Mouse (Mus musculus) intestine, embryonic 16.5 days (tissue): Measurements from ENCODE around the gene Shb. TPM values are rescaled to one million over a fixed set of nuclear protein-coding genes. Genes with fewer than 3 reads are reported as not detected.

ENCODE experiments used
- ATAC-seq: fragments of 200-750 bp; cut with Nextera tagmentation; 2 replicates; pipeline ENCODE4 v1.8.0; 2017; ENCODE audit warnings: moderate TSS enrichment, moderate library complexity
- H3K27ac ChIP-seq: fragments of 300-500 bp; sonication (generic); 2 replicates; pipeline ENCODE4 v1.5.1; 2014; ENCODE audit warnings: mild to moderate bottlenecking, low read length
- H3K27me3 ChIP-seq: fragments of 300-500 bp; sonication (generic); replicated peaks from 2 replicates; pipeline ENCODE4 v1.6.1; 2014; ENCODE audit warnings: low read length, control low read depth, mixed read lengths; ENCODE audit not compliant: control insufficient read depth, insufficient read depth
- H3K36me3 ChIP-seq: fragments of 300-500 bp; sonication (generic); 2 replicates; pipeline ENCODE4 v1.6.1; 2014; ENCODE audit warnings: low read length, control low read depth; ENCODE audit not compliant: control insufficient read depth, insufficient read depth
- H3K4me1 ChIP-seq: fragments of 300-500 bp; sonication (generic); 2 replicates; pipeline ENCODE4 v1.6.1; 2014; ENCODE audit warnings: low read length, control low read depth, mixed read lengths; ENCODE audit not compliant: control insufficient read depth, insufficient read depth
- H3K4me2 ChIP-seq: fragments of 300-500 bp; sonication (generic); 2 replicates; pipeline ENCODE4 v1.6.1; 2014; ENCODE audit warnings: low read depth, low read length, control low read depth
- H3K4me3 ChIP-seq: fragments of 300-500 bp; sonication (generic); 2 replicates; pipeline ENCODE4 v1.5.1; 2014; ENCODE audit warnings: mild to moderate bottlenecking, low read length
- H3K9ac ChIP-seq: fragments of 300-500 bp; sonication (generic); 2 replicates; pipeline ENCODE4 v1.6.1; 2014; ENCODE audit warnings: low read depth, low read length
- H3K9me3 ChIP-seq: fragments of 300-500 bp; sonication (generic); 2 replicates; pipeline ENCODE4 v1.6.1; 2016; ENCODE audit warnings: low read length, control low read depth; ENCODE audit not compliant: control insufficient read depth
- WGBS: fragments of 180-500 bp; shearing (Covaris S2); extraction: QIAGEN DNeasy Blood & Tissue Kit; methylation state at CpG from one replicate; pipeline ENCODE4 v1.1.7; 2014; 5-methylcytosine and 5-hydroxymethylcytosine counted together
- polyA plus RNA-seq: library from polyadenylated mRNA; unstranded; fragments of >200 nt; fragmentation: Nextera tagmentation; extraction: Ambion mirVana; gene quantifications from 2 replicates; pipeline ENCODE4 v1.2.1, GENCODE M21; 2015

Shb gene
- polyA plus RNA-seq, 1 experiment from 2014 or later, result 1.5 TPM

DNA sequence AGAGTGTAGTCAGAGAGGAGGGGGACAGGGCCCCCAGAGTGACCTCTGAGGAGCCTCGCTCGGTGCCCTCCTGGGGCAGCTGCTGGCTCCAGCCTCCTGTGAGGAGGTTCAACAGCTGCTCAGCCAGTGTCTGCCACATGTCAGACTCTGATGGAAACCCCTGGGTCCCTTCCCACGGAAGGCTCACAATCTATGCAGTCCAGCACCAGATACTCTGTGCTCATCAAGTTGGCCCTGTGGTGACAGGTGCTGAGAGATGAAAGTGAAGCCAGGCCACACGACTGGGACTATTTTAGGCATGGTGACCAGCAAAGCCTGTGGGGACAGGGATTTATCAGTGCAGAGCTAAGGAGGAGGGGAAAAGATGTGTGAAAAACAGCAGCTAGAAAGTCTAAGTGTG, 87.5 kb downstream of the Shb start:
- Histone ChIP-seq H3K9ac (no peak overlapping the region), H3K9me3 (no peaks in the 10 kb centered on the region), H3K4me1 (no peaks in the 10 kb centered on the region), H3K27me3 (no peaks in the 10 kb centered on the region), H3K27ac (no peak overlapping the region), H3K4me2 (no peak overlapping the region), H3K4me3 (no peak overlapping the region), H3K36me3 (no peaks in the 10 kb centered on the region; the same call in 1 of the 2 replicates)
- 56% methylated on average over 4 of the region's 4 CpGs for WGBS
- ATAC-seq, result no peak

DNA sequence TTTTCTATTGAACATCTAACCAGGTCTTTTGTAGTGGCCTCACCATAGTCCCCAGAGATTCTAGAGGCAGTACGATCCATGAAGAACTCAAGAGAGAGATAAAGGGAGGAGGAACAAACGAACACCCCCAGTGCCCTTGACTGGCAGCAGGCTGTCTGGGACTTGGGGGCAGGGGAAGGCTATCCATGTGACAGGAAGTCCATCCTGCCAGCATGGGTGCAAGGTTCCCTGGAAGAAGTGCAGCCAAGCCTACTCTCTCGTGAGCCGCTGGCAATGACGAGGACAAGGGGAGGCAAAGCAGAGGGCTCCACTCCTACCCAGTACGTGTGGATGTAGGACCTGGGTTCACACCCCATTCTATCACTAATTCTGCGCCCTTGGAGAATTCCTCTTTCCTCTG, 88.6 kb downstream of the Shb start:
- H3K4me1 ChIP-seq, result no peaks in the 10 kb centered on the region
- WGBS, result 77% methylated on average over 7 of the region's 7 CpGs
- no peaks in the 10 kb centered on the region for H3K27me3 ChIP-seq
- H3K9ac ChIP-seq, result no peak overlapping the region
- ATAC-seq, result no peak
- H3K9me3 ChIP-seq, result no peaks in the 10 kb centered on the region
- H3K4me2 ChIP-seq, result no peak overlapping the region
- H3K27ac ChIP-seq, result no peak overlapping the region
- no peak overlapping the region for H3K4me3 ChIP-seq
- no peaks in the 10 kb centered on the region; the same call in 1 of the 2 replicates for H3K36me3 ChIP-seq

DNA sequence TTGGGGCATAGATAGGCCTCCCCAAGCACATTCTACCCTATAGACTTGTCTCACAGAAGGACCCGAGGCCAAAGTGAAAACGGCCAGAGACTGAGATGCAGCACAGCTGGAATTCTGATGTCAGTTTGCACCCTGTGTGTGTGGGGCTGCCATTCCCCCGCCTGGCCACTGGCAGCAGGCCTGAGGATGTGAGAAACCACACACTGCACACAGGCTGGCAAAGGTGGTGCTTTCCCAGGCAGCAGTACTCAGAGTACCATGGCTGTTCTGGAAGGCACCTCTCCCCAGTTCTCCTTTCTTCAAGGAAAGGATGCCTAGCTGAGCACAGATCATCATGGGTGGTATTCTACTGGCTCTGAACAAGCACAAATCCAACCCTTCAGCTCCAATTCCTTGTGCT, 90.0 kb downstream of the Shb start:
- Histone ChIP-seq H3K4me2 (no peak overlapping the region), H3K36me3 (no peaks in the 10 kb centered on the region; the same call in 1 of the 2 replicates), H3K4me3 (no peak overlapping the region), H3K9ac (no peak overlapping the region), H3K27ac (no peak overlapping the region), H3K9me3 (no peaks in the 10 kb centered on the region), H3K4me1 (peaks cover 3% of the 10 kb centered on the region; the same call in 1 of the 2 replicates), H3K27me3 (no peaks in the 10 kb centered on the region)
- WGBS, result 61% methylated on average over 3 of the region's 3 CpGs
- ATAC-seq, result no peak

DNA sequence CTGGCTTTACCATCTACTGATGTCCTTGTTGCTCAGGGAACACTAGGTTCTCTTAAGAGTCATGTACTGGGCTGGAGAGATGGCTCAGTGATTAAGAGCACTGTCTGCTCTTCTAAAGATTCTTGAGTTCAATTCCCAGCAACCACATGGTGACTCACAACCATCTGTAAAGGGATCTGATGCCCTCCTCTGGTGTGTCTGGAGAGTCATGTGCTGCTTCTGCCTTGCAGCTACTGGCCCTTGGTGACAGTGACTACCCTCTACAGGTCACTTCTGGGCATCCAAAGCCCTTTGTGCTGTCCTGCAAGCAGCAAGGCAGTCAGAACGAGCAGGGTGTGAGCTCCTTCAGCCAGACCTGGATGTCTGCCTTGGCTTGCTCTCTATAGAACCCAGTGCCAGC, 90.5 kb downstream of the Shb start:
- no peaks in the 10 kb centered on the region for H3K27me3 ChIP-seq
- 80% methylated on average over 1 of the region's 1 CpGs for WGBS
- no peak overlapping the region for H3K27ac ChIP-seq
- H3K4me2 ChIP-seq, result no peak overlapping the region
- no peaks in the 10 kb centered on the region; the same call in 1 of the 2 replicates for H3K36me3 ChIP-seq
- H3K9me3 ChIP-seq, result no peaks in the 10 kb centered on the region
- no peak overlapping the region for H3K4me3 ChIP-seq
- no peak for ATAC-seq
- peaks cover 7% of the 10 kb centered on the region for H3K4me1 ChIP-seq
- no peak overlapping the region for H3K9ac ChIP-seq

DNA sequence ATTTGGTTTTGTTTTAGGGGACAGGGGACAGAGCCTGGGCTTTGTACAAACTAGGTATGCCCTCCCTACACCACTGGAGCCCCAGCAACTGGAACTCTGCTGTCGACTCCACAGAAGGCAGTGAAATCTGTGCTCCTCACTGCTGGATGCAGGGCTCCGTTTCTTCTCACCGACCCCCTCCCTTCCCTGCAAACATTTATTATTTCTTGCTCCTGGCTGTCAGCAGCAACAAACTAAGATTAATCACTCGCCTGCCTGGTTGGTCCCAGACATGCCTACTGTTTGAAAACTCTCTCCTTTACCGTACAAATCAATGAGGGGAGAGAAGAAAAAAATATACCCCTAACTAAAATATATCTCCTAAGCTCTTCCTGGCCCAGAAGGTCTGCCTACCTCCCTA, 93.0 kb downstream of the Shb start:
- no peak overlapping the region for H3K27ac ChIP-seq
- peaks cover 30% of the 10 kb centered on the region for H3K4me1 ChIP-seq
- no peaks in the 10 kb centered on the region for H3K27me3 ChIP-seq
- H3K9ac ChIP-seq, result no peak overlapping the region
- no peak overlapping the region for H3K4me3 ChIP-seq
- no peaks in the 10 kb centered on the region for H3K36me3 ChIP-seq
- no peak overlapping the region for H3K4me2 ChIP-seq
- H3K9me3 ChIP-seq, result no peaks in the 10 kb centered on the region
- WGBS, result 19% methylated on average over 5 of the region's 5 CpGs
- no peak for ATAC-seq

DNA sequence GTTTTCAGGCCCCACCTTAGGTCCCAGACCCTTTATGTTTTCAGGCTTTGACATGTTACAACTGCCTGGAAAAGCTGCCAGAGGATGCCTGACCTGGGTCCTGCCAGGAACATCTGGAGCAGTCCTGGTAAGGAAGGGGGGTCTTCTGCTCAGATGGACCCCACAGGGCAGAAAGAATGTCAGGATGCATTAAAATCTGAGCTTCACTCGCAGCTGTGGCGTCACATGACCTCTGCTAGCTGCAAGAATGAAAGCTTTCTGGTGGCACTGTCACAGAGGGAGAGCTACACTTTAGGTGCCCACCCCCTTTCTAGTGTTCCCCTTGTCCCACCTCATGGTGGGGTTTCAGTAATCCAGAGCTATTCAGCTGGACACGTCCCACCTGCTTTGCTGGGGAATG, 95.3 kb downstream of the Shb start:
- Histone ChIP-seq H3K4me2 (no peak overlapping the region), H3K4me1 (peaks cover 30% of the 10 kb centered on the region), H3K36me3 (no peaks in the 10 kb centered on the region), H3K27me3 (no peaks in the 10 kb centered on the region), H3K27ac (no peak overlapping the region), H3K9ac (no peak overlapping the region), H3K9me3 (no peaks in the 10 kb centered on the region), H3K4me3 (no peak overlapping the region)
- WGBS, result 44% methylated on average over 3 of the region's 3 CpGs
- ATAC-seq, result no peak

DNA sequence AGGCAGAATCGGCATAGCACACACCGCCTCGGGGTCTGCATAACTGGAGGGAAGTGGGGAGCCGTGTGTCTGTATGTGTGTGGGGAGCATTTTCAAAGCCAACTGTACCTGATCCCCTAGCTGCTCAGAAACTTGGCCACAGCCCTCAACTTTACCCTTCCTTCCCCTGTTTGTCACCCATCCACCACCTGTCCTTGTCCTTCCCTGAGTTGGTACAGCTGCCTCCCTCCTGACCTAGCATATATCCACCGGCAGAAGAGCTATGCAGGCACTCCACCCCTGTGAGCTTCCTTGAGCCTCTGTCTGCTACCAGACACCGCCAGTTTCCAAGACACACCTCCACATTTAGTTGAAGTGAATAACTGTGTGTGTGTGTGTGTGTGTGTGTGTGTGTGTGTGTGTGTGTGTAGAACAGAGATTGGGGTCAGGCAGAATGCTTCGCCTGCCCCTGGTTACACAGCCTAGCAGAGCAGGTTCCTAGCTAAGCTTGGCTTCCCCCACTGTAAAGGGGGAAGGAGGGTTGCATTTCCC, 95.8 kb downstream of the Shb start:
- no peaks in the 10 kb centered on the region for H3K36me3 ChIP-seq
- WGBS, result 40% methylated on average over 7 of the region's 7 CpGs
- H3K4me2 ChIP-seq, result no peak overlapping the region
- H3K4me3 ChIP-seq, result no peak overlapping the region
- ATAC-seq, result peak; percentile 16; the same call in 1 of the 2 replicates
- H3K9ac ChIP-seq, result no peak overlapping the region; the same call in 1 of the 2 replicates
- no peaks in the 10 kb centered on the region for H3K27me3 ChIP-seq
- no peaks in the 10 kb centered on the region for H3K9me3 ChIP-seq
- H3K27ac ChIP-seq, result no peak overlapping the region
- peaks cover 30% of the 10 kb centered on the region for H3K4me1 ChIP-seq

DNA sequence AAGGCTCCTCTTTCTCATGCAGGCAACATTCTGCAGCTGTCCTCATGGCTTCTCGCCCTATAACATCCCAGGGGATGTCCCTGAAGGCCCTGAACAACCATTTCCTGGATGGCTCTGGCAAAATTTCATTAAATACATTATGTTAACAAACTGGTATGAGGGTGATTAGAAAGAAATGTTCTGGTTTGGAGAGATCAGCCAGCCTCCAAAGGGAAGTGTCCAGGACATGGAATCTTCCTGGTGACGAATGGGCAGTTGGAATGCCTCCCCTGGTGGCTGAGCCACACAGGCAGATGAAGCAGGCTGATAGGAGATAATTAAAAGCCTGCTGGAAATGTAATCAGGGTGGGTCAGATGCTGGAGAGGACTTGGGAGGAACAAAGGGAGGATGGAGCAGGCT, 96.4 kb downstream of the Shb start:
- no peak overlapping the region for H3K4me3 ChIP-seq
- H3K9ac ChIP-seq, result no peak overlapping the region
- H3K4me1 ChIP-seq, result peaks cover 30% of the 10 kb centered on the region
- H3K36me3 ChIP-seq, result no peaks in the 10 kb centered on the region
- H3K27ac ChIP-seq, result peak overlapping the region; percentile 33
- no peaks in the 10 kb centered on the region for H3K27me3 ChIP-seq
- no peaks in the 10 kb centered on the region for H3K9me3 ChIP-seq
- no peak for ATAC-seq
- H3K4me2 ChIP-seq, result no peak overlapping the region
- WGBS, result 63% methylated on average over 2 of the region's 2 CpGs

DNA sequence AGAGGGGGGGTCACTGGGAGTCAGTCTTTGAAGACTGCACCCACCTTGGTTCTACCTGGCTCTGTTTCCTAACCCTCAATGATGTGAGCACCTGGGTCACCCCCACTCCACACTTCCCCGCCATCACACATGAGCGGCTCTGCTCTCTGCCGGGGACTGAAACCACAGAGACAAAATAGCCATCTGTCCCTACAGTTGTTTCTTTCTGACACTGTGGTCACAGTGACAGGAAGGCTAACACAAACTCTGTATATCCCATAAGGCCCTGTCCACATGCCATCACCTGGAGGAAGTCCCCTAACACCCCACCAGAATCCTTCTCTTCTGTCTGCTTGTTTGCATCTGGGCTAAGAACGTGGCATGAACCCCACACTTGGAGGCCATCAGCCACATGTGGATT, 97.6 kb downstream of the Shb start:
- peaks cover 30% of the 10 kb centered on the region for H3K4me1 ChIP-seq
- no peaks in the 10 kb centered on the region for H3K27me3 ChIP-seq
- H3K9ac ChIP-seq, result no peak overlapping the region
- no peaks in the 10 kb centered on the region for H3K9me3 ChIP-seq
- H3K27ac ChIP-seq, result no peak overlapping the region
- H3K36me3 ChIP-seq, result no peaks in the 10 kb centered on the region
- no peak overlapping the region for H3K4me2 ChIP-seq
- H3K4me3 ChIP-seq, result no peak overlapping the region
- ATAC-seq, result no peak
- WGBS, result 79% methylated on average over 4 of the region's 4 CpGs

DNA sequence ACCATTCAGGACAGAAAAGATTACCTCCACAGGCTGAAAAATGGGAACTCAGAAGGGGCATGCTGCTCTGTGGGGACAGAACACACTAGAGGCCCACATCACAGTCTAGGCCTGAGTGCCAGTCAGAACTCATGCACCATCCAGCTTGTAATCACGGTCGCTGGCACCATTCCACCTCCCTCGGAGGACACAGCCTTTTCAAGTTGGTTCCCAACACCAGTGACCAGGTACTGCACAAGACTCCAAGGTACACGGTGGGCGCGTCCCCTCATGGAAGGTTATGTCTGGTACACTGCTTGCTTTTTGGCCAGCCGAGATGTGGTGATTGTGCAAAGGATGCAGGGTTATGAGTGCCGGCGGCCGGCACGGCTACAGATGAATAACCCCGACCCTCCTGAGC, 98.2 kb downstream of the Shb start:
- no peaks in the 10 kb centered on the region for H3K27me3 ChIP-seq
- 86% methylated on average over 12 of the region's 12 CpGs for WGBS
- no peaks in the 10 kb centered on the region for H3K36me3 ChIP-seq
- H3K9me3 ChIP-seq, result no peaks in the 10 kb centered on the region
- H3K4me2 ChIP-seq, result no peak overlapping the region
- H3K4me3 ChIP-seq, result no peak overlapping the region
- no peak for ATAC-seq
- H3K4me1 ChIP-seq, result peaks cover 30% of the 10 kb centered on the region
- H3K9ac ChIP-seq, result no peak overlapping the region
- no peak overlapping the region for H3K27ac ChIP-seq
